Mouse (Mus musculus): Measurements from ENCODE around the gene Nkg7.

Gene Nkg7

DNA sequence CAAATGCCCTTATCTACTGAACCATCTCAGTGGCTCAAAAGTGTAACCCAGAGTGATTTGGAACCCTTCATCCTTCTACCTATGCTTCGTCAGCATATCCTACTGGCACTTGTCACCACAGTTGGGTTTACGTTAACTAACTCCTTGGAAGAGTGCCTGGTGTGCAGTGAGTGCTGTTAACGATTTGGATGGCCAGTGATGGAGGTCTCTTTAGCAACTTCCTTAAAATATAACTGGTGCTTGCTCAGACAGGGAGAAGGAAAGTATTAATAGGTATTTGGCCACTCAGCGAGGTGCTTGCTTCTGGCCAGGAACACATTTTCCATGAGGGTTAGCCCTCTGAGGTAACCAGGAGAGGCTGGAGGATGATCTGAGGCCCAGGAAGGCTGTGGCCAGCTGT is 10.9 kb downstream of the Nkg7 start:
- no peak for DNase-seq (ENCODE audit: low spot score in 2 of 2)

DNA sequence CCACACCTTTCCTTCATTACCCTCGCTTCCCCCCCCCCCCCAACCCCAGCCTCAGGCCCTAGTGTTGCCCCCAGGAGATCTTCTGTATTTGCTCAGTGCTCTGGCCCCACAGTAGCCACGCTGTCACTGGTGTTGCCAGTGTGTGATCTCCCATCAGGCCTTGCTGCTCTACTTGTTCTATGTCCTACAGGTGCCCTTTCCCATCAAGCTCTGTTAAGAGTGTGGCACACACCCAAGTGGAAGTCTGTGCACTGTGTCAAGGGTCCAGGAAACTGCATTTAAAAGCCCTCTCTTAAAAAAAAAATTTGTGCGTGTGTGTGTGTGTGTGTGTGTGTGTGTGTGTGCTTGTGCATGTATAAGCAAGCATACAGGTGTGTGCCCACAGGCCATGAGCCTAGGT is 11.4 kb downstream of the Nkg7 start:
- DNase-seq (ENCODE audit: low spot score in 2 of 2): no peak

DNA sequence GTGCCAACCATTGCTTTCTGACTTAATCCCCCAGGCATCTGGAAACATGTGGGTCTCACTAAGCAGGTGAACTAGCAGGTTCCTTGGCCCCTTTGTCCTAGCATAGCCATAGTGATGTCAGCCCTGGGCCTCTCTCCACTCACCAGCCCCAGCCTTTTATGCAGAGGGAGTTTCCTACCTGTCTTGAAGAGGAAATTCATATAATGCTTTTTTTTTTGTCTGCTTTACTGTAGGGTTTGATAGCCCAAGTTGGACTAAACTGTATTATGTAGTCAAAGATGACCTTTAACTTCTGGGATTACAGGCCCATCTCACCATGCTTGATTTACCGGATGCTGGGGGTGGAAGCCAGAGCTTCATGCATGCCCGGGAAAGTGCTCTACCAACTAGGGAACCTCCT is 12.9 kb downstream of the Nkg7 start:
- no peak for DNase-seq (ENCODE audit: low spot score in 2 of 2)

- DNase-seq (ENCODE audit: low spot score in 2 of 2): no peak
Measured at GRCm38 (mm10) chr7:43451726-43452125, 14.9 kb downstream of the Nkg7 start.

- no peak for DNase-seq (ENCODE audit: low spot score in 2 of 2)
Measured at GRCm38 (mm10) chr7:43452609-43453008, 15.7 kb downstream of the Nkg7 start.

- DNase-seq (ENCODE audit: low spot score in 2 of 2): no peak
Measured at GRCm38 (mm10) chr7:43453599-43454355, 16.9 kb downstream of the Nkg7 start.

DNA sequence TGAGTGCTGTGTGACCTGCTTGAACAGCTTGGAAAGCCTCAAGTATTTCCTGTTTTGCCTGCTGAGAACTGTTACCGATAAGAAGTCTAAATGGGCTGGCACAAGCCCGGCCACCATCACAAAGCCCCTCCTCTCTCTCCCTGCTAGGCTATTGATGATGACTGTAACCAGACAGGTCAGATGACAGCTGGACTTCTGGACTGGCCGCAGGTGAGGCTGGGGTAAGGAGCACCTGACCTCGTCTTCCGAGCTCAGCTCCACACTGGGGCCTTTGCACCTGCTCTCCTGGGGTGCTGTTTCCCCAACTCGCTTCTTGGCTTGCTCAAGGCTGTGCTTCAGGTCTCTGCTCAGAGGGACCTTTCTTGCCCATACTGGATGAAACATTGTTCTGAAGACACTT is 17.5 kb downstream of the Nkg7 start:
- DNase-seq (ENCODE audit: low spot score in 2 of 2): no peak

DNA sequence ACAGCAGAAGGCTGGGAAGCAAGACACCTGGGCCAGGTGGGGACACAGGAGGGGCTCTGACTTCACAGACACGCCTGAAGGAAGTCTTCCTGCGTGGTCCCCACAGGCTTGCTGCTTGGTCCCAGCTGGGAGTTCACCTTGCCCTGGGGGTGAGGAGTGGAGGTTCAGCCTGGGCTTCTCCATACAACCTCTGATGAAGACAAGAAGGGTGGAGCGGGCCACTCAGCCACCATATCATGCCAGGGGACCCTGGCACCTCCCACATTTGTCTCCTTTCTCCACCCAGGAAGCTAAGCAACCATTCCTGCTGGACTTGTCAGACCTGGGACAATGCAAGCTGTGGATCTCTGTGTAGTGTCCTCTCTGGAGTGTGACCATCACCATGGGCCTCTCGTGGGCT is 26.0 kb downstream of the Nkg7 start, which contains the start of gene Vsig10l:
Gene Vsig10l, plus strand, starts transcription at position 301 of the 400 bp plus-strand sequence.
- no peak for DNase-seq (ENCODE audit: low spot score in 2 of 2)

- no peak for DNase-seq (ENCODE audit: low spot score in 2 of 2)
Measured at GRCm38 (mm10) chr7:43463976-43464375, 27.1 kb downstream of the Nkg7 start.

DNA sequence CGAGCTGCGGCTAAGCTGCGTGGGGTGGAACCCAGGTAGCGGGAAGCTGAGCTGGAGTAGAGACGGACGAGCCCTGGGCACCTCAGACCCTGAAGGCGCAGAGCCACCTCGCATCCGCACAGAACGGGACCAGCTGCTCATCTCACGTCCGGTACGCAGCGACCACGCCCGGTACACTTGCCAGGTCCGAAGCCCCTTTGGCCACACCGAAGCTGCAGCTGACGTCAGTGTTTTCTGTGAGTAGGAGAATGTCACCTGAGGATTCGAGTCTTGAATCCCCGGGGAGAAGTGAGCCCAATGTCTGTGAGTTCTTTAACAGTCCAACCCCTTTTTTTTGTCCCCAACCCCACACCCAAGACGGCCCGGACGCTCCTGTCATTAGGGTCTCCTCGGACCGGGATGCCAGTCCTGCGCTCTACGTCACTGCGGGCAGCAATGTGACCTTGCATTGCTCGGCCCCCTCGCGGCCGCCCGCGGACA is 28.0 kb downstream of the Nkg7 start:
- no peak for DNase-seq (ENCODE audit: low spot score in 2 of 2)

GRCm38 (mm10) chr7:43465344-43466098 is 28.6 kb downstream of the Nkg7 start:
- peak; percentile 68 to 78 for DNase-seq (ENCODE audit: low spot score in 2 of 2)

GRCm38 (mm10) chr7:43466099-43466694 is 29.3 kb downstream of the Nkg7 start:
- DNase-seq (ENCODE audit: low spot score in 2 of 2): peak; percentile 76 to 80

- peak; percentile 40 to 47 for DNase-seq (ENCODE audit: low spot score in 2 of 2)
Measured at GRCm38 (mm10) chr7:43470373-43470772, 33.5 kb downstream of the Nkg7 start.

DNA sequence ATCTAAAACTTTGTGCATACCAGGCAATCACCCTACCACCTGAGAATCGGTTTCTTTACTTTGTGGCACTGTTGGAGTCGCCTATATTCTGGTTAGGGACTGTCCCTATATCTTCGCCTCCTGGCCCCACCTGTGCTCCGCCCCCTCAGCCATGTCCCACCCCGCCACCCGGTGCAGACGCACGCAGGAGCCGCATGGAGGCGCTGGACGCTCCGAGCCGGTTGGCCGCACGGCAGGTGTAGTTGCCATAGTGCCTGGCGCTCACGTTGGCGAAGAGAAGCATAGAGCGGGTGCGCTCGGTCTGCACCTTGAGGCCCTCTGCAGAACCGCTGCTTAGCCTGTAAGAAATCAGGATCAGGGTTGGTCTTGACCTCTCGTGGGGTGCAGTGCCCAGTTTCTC is 38.8 kb downstream of the Nkg7 start:
- no peak for DNase-seq (ENCODE audit: low spot score in 2 of 2)

DNA sequence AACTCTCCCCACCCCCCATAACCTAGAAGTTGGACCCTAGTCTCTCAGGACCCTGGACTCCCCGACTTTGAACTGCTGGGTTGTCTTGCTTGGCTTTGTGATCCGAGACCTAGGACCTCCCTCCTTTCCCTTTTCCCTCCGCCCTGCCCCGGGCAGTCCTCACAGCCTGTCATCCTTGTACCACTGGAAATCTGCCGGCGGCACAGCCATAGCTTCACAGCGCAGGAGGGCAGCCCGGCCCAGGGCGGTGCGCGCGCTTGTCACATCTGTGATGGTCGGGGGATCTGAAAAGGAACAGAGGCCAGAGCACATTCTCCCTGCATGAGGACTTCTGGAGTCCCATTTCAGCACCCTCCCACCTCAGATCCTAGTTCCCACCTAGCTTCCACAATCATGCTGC is 39.5 kb downstream of the Nkg7 start:
- no peak for DNase-seq (ENCODE audit: low spot score in 2 of 2)

DNA sequence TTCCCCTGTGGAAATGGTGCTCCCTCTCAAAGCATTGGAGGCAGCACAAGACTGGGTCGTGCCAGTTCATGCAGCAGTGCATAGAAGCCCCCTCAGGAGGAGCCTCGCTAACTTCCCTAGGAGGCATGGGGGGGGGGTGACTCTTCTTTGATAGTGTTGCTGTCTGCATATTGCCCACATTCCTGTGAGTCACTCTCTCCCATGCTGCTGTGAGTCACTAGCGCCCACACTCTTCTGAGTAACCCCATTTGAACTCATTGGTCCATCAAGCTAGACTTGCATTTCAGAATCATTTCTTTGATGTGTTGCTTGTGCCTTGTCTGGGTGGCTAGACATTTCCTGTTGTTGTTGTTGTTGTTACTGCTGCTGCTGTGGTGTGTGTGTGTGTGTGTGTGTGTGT is 44.3 kb downstream of the Nkg7 start:
- peak; percentile 80 to 88 for DNase-seq (ENCODE audit: low spot score in 2 of 2)

GRCm38 (mm10) chr7:43482090-43482716 is 45.3 kb downstream of the Nkg7 start:
- no peak for DNase-seq (ENCODE audit: low spot score in 2 of 2)

DNA sequence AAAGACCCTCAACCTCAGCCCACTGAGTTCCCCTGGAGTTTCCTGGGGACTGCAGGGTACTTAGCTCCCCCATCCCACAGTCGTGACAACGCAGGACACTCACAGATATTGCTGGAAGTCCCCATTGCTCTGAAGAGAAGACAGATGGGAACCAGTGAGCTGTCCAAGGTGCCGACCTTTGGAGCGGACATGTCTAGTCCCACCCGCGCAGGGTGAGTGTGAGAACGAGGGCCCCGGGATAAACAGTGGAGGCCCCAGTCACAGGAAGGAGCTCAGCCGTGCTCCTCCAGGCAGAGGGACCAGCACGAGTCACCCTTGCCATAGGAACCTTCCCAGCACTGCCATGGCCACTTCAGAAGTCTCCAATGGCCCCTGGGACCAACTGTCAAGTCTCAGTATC is 46.4 kb downstream of the Nkg7 start:
- no peak for DNase-seq (ENCODE audit: low spot score in 2 of 2)
